Mouse (Mus musculus): ENCODE data around the gene Disp3.
A peak's percentile ranks its signal among the peaks of the same experiment; 100 is the strongest.

The Disp3 gene

DNA sequence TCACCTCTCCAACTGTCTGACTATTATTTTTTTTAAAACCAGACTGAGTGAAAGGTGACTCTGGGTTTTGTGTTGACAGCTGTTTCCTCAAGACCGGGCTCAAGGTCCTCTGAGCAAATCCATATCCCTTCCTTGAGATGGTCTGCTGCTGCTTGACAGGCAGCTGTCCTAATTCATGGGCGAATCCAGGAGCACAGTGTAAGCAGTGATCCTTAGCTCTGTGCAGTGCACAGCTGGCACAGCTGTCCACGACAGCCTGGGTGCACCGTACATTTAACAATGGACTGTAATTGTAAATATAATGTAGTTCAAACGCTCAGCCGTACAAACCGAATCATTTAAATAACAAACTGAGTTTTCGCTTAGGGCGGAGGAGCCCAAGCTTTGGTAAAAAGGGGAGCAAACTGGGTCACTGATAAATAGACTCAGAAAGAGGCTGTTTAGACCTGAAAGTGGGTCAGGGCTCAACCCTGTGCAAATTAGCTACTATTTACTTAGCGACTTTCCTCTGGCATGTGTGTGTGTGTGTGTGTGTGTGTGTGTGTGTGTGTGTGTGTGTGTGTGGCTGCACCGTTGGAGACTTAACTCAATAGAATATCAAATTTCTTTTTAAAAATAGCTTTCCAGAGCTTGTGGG is 72.4 kb downstream of the Disp3 start:
- no peak for DNase-seq (ENCODE audit: low read depth, low spot score)

DNA sequence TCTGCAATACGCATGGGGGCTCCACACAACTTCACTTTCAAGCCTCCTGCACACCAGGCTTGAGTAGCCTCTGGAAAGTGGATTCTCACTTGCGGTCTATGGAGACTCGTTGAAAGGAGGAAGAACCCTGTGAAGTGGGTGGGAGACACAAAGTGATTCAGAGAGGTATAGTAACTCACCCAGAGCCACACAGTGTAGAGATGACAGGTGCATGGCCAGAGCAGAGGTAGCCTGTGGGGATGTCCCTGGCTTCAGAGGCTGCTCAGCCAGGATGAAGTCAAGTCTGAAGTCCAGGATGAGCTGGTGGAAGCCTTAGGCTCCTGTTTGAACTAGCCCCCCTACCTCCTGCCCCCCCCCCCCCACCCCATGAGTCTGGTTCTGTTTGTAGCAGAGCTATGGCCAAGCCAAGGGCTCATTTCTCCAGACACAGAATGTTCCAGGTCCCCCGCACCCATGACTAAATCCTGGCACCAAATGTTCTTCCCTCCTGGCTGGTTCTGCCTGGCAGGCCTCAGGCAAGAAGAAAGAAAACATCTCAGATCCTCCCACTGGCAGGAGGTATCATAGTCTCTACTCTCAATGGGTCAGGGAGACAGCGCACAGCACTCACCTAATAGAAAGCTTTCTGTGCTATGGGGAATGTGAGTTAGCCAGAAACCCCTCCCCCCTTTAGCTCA is 73.2 kb downstream of the Disp3 start:
- DNase-seq (ENCODE audit: low read depth, low spot score): no peak

DNA sequence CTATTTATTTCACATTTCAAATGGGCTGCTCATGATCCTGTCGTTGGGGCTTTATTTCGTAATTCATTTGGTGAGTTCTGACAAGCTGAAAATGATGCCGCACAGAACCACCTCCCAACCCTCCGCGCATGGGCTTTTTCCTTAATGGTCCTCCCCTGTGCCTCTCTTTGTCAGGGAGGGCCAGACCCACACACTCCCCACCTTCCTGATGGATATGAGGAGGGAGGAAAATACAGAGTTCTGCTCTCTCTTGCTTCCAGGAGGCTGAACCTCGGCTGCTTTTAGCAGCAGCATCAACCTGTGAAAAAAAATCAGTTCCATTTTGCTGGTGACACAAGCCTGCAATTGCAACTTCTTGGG is 82.9 kb downstream of the Disp3 start:
- no peak for DNase-seq (ENCODE audit: low read depth, low spot score)

DNA sequence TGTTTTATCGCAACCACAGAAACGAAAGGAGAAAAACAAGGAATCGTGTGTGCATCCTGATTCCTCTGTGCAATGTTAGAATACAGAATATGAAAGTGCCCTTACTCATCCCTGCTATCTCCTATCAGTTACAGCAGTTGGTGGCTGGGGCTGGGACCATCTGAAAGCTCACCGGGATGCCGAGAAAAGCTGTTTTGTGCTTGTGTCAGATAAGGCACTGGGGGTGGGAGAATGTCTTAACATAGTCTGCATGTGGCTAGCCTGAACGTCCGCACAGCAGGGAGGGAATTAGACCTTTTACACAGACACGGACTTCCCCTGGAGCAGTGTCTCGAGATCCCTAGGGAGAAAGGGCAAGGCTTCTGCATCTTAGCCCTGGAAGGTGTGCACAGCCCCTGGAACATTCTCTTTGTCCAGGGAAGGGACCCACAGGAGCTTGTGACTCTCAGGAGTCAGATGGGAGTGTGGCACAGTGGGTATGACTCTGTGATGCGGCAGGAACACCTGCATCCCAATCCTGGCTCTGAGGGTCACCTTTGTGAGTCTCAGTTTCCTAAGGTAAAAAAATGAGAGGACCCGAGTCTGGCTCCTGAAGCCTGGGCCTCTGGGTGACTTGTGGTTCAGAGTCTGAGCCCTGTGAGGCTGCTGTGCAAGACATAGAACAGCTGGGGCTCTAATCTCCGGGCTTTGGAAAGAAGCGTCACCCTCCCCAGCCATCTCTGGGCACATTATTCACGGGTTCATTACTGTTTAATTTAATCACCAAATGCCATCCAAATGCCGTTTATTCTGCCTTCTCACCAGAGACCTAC is 83.5 kb downstream of the Disp3 start:
- no peak for DNase-seq (ENCODE audit: low read depth, low spot score)

DNA sequence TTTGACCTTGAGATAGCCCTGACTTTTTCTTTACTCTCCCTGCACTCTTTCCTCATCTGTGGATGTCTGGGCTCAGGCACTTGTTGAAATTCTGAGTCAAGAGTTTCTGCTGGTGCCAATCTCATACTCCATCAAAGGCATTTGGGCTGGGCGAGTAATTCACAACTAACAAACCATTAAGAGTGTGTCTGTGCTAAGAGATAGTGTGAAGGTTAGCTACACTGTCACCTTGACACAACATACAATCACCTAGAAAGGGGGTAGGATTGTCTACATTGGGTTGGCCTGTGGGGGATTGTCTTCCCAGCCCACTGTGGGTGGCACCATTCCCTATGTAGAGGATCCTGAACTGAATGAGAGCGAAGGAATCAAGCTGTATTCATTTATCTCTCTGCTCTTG is 84.2 kb downstream of the Disp3 start:
- no peak for DNase-seq (ENCODE audit: low read depth, low spot score)

DNA sequence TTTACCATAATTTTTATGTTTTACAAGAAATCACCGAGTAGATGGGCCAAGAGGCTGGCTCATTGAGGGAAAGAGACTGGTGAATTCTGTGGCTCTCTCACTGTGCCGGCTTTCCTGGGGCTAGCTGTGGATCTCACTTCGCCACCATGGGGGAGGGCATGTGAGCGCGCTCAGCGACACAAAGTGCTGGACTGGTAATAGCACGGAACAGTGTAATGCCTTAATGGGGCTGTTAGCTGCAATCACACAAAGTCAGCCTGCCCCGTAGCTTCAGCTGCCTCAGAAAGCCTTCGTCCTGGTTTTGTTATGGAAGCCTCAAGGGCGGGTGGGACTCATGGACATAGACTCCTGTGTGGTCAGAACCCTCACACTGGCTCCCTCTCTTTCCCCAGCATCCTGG is 89.0 kb downstream of the Disp3 start:
- no peak for DNase-seq (ENCODE audit: low read depth, low spot score)

DNA sequence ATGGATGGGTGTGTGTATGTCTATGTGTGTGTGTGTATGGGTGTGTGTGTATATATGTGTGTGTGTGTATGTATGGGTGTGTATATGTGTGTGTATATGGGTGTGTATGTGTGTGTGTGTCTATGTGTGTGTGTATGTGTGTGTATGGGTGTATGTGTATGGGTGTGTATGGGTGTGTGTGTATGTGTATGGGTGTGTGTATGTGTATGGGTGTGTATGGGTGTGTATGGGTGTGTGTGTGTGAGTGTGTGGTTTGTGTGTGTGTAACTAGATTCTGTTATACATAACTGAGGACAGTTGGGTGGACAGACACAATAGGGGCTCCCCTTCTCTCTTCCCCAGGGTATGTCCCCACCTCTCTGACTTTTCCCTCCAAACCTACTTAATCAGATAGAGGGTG is 93.4 kb downstream of the Disp3 start:
- DNase-seq (ENCODE audit: low read depth, low spot score): no peak

DNA sequence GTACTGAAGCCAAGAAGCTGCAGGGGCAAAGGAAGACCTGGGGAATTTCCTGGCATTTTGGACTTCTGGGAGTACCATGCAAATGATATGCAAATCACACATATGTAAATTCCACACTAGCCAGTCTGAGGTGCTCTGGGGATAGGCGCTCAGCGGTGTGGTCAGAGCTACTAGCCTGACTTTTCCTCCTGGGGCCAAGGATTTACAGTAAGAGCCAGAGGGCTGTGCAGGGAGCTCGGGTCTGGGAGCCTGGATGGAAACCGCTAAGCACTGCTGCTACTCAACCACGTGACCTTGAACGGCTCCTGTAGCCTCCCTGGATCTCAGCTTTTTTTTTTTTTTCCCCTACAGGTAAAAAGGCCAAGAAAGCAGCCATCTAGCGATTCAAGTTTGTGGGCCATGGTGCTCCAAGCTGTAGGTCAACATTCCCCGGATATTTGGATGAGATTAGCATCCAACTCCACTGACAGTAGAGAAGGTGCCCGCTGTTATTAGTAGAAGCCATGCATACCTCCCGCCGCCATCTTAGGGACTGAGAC is 95.0 kb downstream of the Disp3 start:
- peak; percentile 91 for DNase-seq (ENCODE audit: low read depth, low spot score)

Measured in ZHBTc4 (cell line).